Mouse (Mus musculus) megakaryocyte, embryonic 14.5 days (primary cell): ENCODE results near the gene Fbxl17.

Experiments used
- FLI1 ChIP-seq: IDR thresholded peaks from 2 replicates; pipeline ENCODE4 v1.6.1; 2012; ENCODE audit warnings: low read length, inconsistent platforms, mixed read lengths
- GATA1 ChIP-seq: IDR thresholded peaks from 3 replicates; pipeline ENCODE4 v1.6.1; 2012; ENCODE audit warnings: mixed read lengths, low read length, inconsistent platforms, borderline replicate concordance

DNA sequence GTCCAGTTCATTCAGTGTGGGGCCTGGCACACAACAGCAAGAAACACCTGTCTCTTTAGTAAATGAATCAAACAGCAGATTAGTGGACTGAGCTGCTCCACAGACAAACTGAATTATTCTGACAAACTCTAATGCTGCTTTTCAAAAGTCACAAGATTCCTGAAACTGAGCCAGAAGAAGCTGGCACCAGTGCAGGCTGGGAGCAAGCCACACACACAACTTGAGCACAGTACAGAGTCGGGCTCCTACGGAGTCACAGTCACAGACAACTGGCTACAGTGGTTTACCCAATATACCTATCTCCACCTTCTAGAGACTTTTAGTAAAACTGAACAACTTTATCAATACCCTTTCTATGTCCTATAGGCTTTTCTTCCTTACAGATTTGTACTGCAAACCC is 94.8 kb downstream of the Fbxl17 start:
- TF ChIP-seq GATA1 (no peak), FLI1 (no peak)
